Mouse (Mus musculus): Measurements from ENCODE around the gene Gh. TPM values are rescaled to one million over a fixed set of nuclear protein-coding genes. Genes with fewer than 3 reads are reported as not detected.

The Gh gene
- polyA plus RNA-seq, 1 experiment from 2014 or later = not detected

GRCm38 (mm10) chr11:106318406-106319366 lies 17.0 kb upstream of the Gh start:
- DNase-seq (ENCODE audit: low spot score) (no peak), ATAC-seq (ENCODE audit: low FRiP score) (no peak)
- H3K27ac ChIP-seq (ENCODE audit: low read depth, low read length) = no peak overlapping the region
- no peak overlapping the region for H3K4me2 ChIP-seq (replicated peaks; ENCODE audit: low read depth, low read length)
- H3K9ac ChIP-seq (ENCODE audit: low read depth, low read length) = no peak overlapping the region
- H3K4me3 ChIP-seq (ENCODE audit: low read depth, low read length) = no peak overlapping the region
- 80% methylated on average over 21 of the region's 21 CpGs for WGBS
- no peaks in the 10 kb centered on the region for H3K27me3 ChIP-seq (ENCODE audit: control insufficient read depth, insufficient read depth, low read length)
- H3K36me3 ChIP-seq (ENCODE audit: control insufficient read depth, insufficient read depth, low read length) = no peaks in the 10 kb centered on the region
- no peaks in the 10 kb centered on the region for H3K9me3 ChIP-seq (ENCODE audit: control insufficient read depth, low read length)
- H3K4me1 ChIP-seq (replicated peaks; ENCODE audit: control insufficient read depth, insufficient read depth, low read length) = no peaks in the 10 kb centered on the region

GRCm38 (mm10) chr11:106317801-106318200 lies 16.1 kb upstream of the Gh start:
- Histone ChIP-seq H3K27ac (ENCODE audit: low read depth, low read length) (no peak overlapping the region), H3K27me3 (ENCODE audit: control insufficient read depth, insufficient read depth, low read length) (no peaks in the 10 kb centered on the region), H3K4me2 (replicated peaks; ENCODE audit: low read depth, low read length) (no peak overlapping the region), H3K9ac (ENCODE audit: low read depth, low read length) (no peak overlapping the region), H3K4me3 (ENCODE audit: low read depth, low read length) (no peak overlapping the region), H3K36me3 (ENCODE audit: control insufficient read depth, insufficient read depth, low read length) (no peaks in the 10 kb centered on the region), H3K9me3 (ENCODE audit: control insufficient read depth, low read length) (no peaks in the 10 kb centered on the region), H3K4me1 (replicated peaks; ENCODE audit: control insufficient read depth, insufficient read depth, low read length) (no peaks in the 10 kb centered on the region)
- WGBS = 87% methylated on average over 7 of the region's 7 CpGs
- DNase-seq (ENCODE audit: low spot score) (no peak), ATAC-seq (ENCODE audit: low FRiP score) (no peak)

- ATAC-seq (ENCODE audit: low FRiP score) = no peak
Measured at GRCm38 (mm10) chr11:106316416-106316815, 14.8 kb upstream of the Gh start.

GRCm38 (mm10) chr11:106314333-106314812 lies 12.7 kb upstream of the Gh start, which contains the start of gene Cd79b:
Cd79b (minus strand) TSS chr11:106314762.
- DNase-seq (ENCODE audit: low spot score) = no peak
- no peak within 1 kb of the TSS for H3K9ac ChIP-seq (ENCODE audit: low read depth, low read length)
- H3K4me2 ChIP-seq (replicated peaks; ENCODE audit: low read depth, low read length) = no peak within 1 kb of the TSS
- H3K27ac ChIP-seq (ENCODE audit: low read depth, low read length) = no peak within 1 kb of the TSS
- ATAC-seq (ENCODE audit: low FRiP score) = no peak
- no peak within 1 kb of the TSS for H3K4me3 ChIP-seq (ENCODE audit: low read depth, low read length)
- H3K27me3 ChIP-seq (ENCODE audit: control insufficient read depth, insufficient read depth, low read length) = no peaks in the 10 kb centered on the region
- H3K9me3 ChIP-seq (ENCODE audit: control insufficient read depth, low read length) = no peaks in the 10 kb centered on the region
- H3K36me3 ChIP-seq (ENCODE audit: control insufficient read depth, insufficient read depth, low read length) = no peaks in the 10 kb centered on the region
- H3K4me1 ChIP-seq (replicated peaks; ENCODE audit: control insufficient read depth, insufficient read depth, low read length) = no peaks in the 10 kb centered on the region
- 75% methylated on average over 9 of the region's 9 CpGs for WGBS

More at GRCm38 (mm10) chr11:106316416-106316815, 14.8 kb upstream of the Gh start:
- H3K9me3 ChIP-seq (ENCODE audit: control insufficient read depth, low read length) = no peaks in the 10 kb centered on the region
- no peak for DNase-seq (ENCODE audit: low spot score)
- no peak overlapping the region for H3K27ac ChIP-seq (ENCODE audit: low read depth, low read length)
- no peak overlapping the region for H3K4me2 ChIP-seq (replicated peaks; ENCODE audit: low read depth, low read length)
- no peaks in the 10 kb centered on the region for H3K36me3 ChIP-seq (ENCODE audit: control insufficient read depth, insufficient read depth, low read length)
- H3K9ac ChIP-seq (ENCODE audit: low read depth, low read length) = no peak overlapping the region
- no peaks in the 10 kb centered on the region for H3K4me1 ChIP-seq (replicated peaks; ENCODE audit: control insufficient read depth, insufficient read depth, low read length)
- WGBS = 73% methylated on average over 1 of the region's 1 CpGs
- no peaks in the 10 kb centered on the region for H3K27me3 ChIP-seq (ENCODE audit: control insufficient read depth, insufficient read depth, low read length)
- H3K4me3 ChIP-seq (ENCODE audit: low read depth, low read length) = no peak overlapping the region

- ATAC-seq (ENCODE audit: low FRiP score) = no peak
- H3K27ac ChIP-seq (ENCODE audit: low read depth, low read length) = no peak overlapping the region
- no peak for DNase-seq (ENCODE audit: low spot score)
- no peaks in the 10 kb centered on the region for H3K9me3 ChIP-seq (ENCODE audit: control insufficient read depth, low read length)
- no peak overlapping the region for H3K4me2 ChIP-seq (replicated peaks; ENCODE audit: low read depth, low read length)
- no peaks in the 10 kb centered on the region for H3K36me3 ChIP-seq (ENCODE audit: control insufficient read depth, insufficient read depth, low read length)
- H3K4me1 ChIP-seq (replicated peaks; ENCODE audit: control insufficient read depth, insufficient read depth, low read length) = no peaks in the 10 kb centered on the region
- 66% methylated on average over 5 of the region's 5 CpGs for WGBS
- no peak overlapping the region for H3K9ac ChIP-seq (ENCODE audit: low read depth, low read length)
- no peaks in the 10 kb centered on the region for H3K27me3 ChIP-seq (ENCODE audit: control insufficient read depth, insufficient read depth, low read length)
- no peak overlapping the region for H3K4me3 ChIP-seq (ENCODE audit: low read depth, low read length)
Measured at GRCm38 (mm10) chr11:106313533-106313932, 11.9 kb upstream of the Gh start.

DNA sequence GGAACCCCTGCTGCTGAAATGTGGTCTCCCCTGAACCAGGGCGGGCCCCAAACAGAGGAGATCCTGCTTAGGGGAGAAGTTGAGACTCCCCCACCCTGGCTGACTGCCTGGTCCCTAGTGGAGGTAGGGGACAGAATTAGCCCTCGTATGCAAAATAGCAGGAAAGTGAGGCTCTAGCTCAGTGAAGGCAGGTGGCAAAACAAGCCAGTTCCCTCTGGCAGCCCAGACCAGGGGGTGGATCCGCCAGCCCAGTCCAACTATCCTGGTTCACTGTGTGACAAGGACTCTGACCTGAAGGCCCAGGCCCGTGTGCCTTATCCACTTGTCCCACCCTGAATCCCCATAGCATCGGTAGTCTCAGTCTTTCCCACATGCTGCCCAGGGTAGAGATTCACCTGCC lies 8.5 kb upstream of the Gh start:
- Histone ChIP-seq H3K4me3 (ENCODE audit: low read depth, low read length) (no peak overlapping the region), H3K27ac (ENCODE audit: low read depth, low read length) (no peak overlapping the region), H3K9me3 (ENCODE audit: control insufficient read depth, low read length) (no peaks in the 10 kb centered on the region), H3K4me1 (replicated peaks; ENCODE audit: control insufficient read depth, insufficient read depth, low read length) (no peaks in the 10 kb centered on the region), H3K36me3 (ENCODE audit: control insufficient read depth, insufficient read depth, low read length) (no peaks in the 10 kb centered on the region), H3K27me3 (ENCODE audit: control insufficient read depth, insufficient read depth, low read length) (no peaks in the 10 kb centered on the region), H3K9ac (ENCODE audit: low read depth, low read length) (no peak overlapping the region), H3K4me2 (replicated peaks; ENCODE audit: low read depth, low read length) (no peak overlapping the region)
- DNase-seq (ENCODE audit: low spot score) (no peak), ATAC-seq (ENCODE audit: low FRiP score) (no peak)
- 78% methylated on average over 5 of the region's 5 CpGs for whole genome bisulfite sequencing

GRCm38 (mm10) chr11:106308162-106308561 lies 6.5 kb upstream of the Gh start:
- DNase-seq (ENCODE audit: low spot score) (no peak), ATAC-seq (ENCODE audit: low FRiP score) (no peak)
- Histone ChIP-seq H3K27ac (ENCODE audit: low read depth, low read length) (no peak overlapping the region), H3K9me3 (ENCODE audit: control insufficient read depth, low read length) (no peaks in the 10 kb centered on the region), H3K4me3 (ENCODE audit: low read depth, low read length) (no peak overlapping the region), H3K27me3 (ENCODE audit: control insufficient read depth, insufficient read depth, low read length) (no peaks in the 10 kb centered on the region), H3K4me1 (replicated peaks; ENCODE audit: control insufficient read depth, insufficient read depth, low read length) (no peaks in the 10 kb centered on the region), H3K36me3 (ENCODE audit: control insufficient read depth, insufficient read depth, low read length) (no peaks in the 10 kb centered on the region), H3K9ac (ENCODE audit: low read depth, low read length) (no peak overlapping the region), H3K4me2 (replicated peaks; ENCODE audit: low read depth, low read length) (no peak overlapping the region)
- 79% methylated on average over 11 of the region's 11 CpGs for WGBS

GRCm38 (mm10) chr11:106307432-106307831 lies 5.8 kb upstream of the Gh start:
- Histone ChIP-seq H3K4me1 (replicated peaks; ENCODE audit: control insufficient read depth, insufficient read depth, low read length) (no peaks in the 10 kb centered on the region), H3K9me3 (ENCODE audit: control insufficient read depth, low read length) (no peaks in the 10 kb centered on the region), H3K9ac (ENCODE audit: low read depth, low read length) (no peak overlapping the region), H3K27ac (ENCODE audit: low read depth, low read length) (no peak overlapping the region), H3K4me3 (ENCODE audit: low read depth, low read length) (no peak overlapping the region), H3K36me3 (ENCODE audit: control insufficient read depth, insufficient read depth, low read length) (no peaks in the 10 kb centered on the region), H3K4me2 (replicated peaks; ENCODE audit: low read depth, low read length) (no peak overlapping the region), H3K27me3 (ENCODE audit: control insufficient read depth, insufficient read depth, low read length) (no peaks in the 10 kb centered on the region)
- WGBS = 82% methylated on average over 5 of the region's 5 CpGs
- ATAC-seq (ENCODE audit: low FRiP score) (no peak), DNase-seq (ENCODE audit: low spot score) (no peak)

DNA sequence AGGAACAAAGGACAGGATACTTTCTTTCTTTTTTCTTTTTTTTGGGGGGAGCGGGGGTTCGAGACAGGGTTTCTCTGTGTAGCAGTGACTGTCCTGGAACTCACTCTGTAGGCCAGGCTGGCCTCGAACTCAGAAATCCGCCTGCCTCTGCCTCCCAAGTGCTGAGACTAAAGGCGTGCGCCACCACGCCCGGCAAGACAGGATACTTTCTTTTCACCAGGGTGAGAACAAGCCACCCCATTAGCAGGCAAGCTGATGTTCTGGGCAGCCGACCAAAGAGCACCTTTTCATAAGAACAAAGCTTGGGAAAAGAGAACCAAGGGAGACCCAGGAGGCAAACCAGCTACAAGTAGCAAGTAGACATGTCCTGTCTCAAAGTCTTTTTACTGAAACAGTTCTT lies 5.1 kb upstream of the Gh start:
- Histone ChIP-seq H3K4me1 (replicated peaks; ENCODE audit: control insufficient read depth, insufficient read depth, low read length) (no peaks in the 10 kb centered on the region), H3K4me2 (replicated peaks; ENCODE audit: low read depth, low read length) (no peak overlapping the region), H3K27me3 (ENCODE audit: control insufficient read depth, insufficient read depth, low read length) (no peaks in the 10 kb centered on the region), H3K9ac (ENCODE audit: low read depth, low read length) (no peak overlapping the region), H3K27ac (ENCODE audit: low read depth, low read length) (no peak overlapping the region), H3K9me3 (ENCODE audit: control insufficient read depth, low read length) (no peaks in the 10 kb centered on the region), H3K4me3 (ENCODE audit: low read depth, low read length) (no peak overlapping the region), H3K36me3 (ENCODE audit: control insufficient read depth, insufficient read depth, low read length) (no peaks in the 10 kb centered on the region)
- DNase-seq (ENCODE audit: low spot score) = no peak
- 83% methylated on average over 9 of the region's 9 CpGs for WGBS
- ATAC-seq (ENCODE audit: low FRiP score) = no peak

All from hindbrain, embryonic 11.5 days (tissue).